Mouse (Mus musculus): ENCODE data around the gene Gm4952. TPM values are rescaled to one million over a fixed set of nuclear protein-coding genes. Genes with fewer than 3 reads are reported as not detected.

Gene Gm4952
- polyA plus RNA-seq (2015; fragmentation: Nextera tagmentation; extraction: Ambion mirVana) = 0.33 and 0.46 TPM in 2 replicates

GRCm38 (mm10) chr19:12599674-12600073 lies at the start of gene Gm4952:
Gene Gm4952 (plus strand): TSS chr19:12599974.
- Histone ChIP-seq H3K4me1 (replicated peaks; ENCODE audit: insufficient read depth, low read length) (peaks cover 6% of the 10 kb centered on the region; the same call in 1 of the 2 replicates), H3K4me3 (replicated peaks; ENCODE audit: low read depth, low read length) (no peak within 1 kb of the TSS), H3K9me3 (replicated peaks; ENCODE audit: low read length) (no peaks in the 10 kb centered on the region), H3K27me3 (ENCODE audit: insufficient read depth, low read length) (no peaks in the 10 kb centered on the region), H3K4me2 (ENCODE audit: low read length) (0 out of 2 replicates have a peak within 1 kb of the TSS, but pooled peaks have one; percentile 7), H3K36me3 (ENCODE audit: insufficient read depth, low read length) (no peaks in the 10 kb centered on the region), H3K27ac (no peak within 1 kb of the TSS), H3K9ac (ENCODE audit: low read depth, low read length) (no peak within 1 kb of the TSS)
- TF ChIP-seq CTCF (IDR thresholded peaks at IDR 0.05; ENCODE audit: low read depth) = no peak
- DNase-seq (ENCODE audit: low spot score) (no peak), ATAC-seq (replicated peaks; ENCODE audit: low FRiP score, low read depth) (no peak)
- 58% methylated on average over 1 of the region's 1 CpGs for WGBS

- Histone ChIP-seq H3K9ac (ENCODE audit: low read depth, low read length) (no peak overlapping the region), H3K4me3 (replicated peaks; ENCODE audit: low read depth, low read length) (no peak overlapping the region), H3K27ac (no peak overlapping the region), H3K27me3 (ENCODE audit: insufficient read depth, low read length) (no peaks in the 10 kb centered on the region), H3K4me1 (replicated peaks; ENCODE audit: insufficient read depth, low read length) (no peaks in the 10 kb centered on the region), H3K4me2 (ENCODE audit: low read length) (no peak overlapping the region), H3K36me3 (ENCODE audit: insufficient read depth, low read length) (no peaks in the 10 kb centered on the region), H3K9me3 (replicated peaks; ENCODE audit: low read length) (no peaks in the 10 kb centered on the region)
- ATAC-seq (replicated peaks; ENCODE audit: low FRiP score, low read depth) = peak; percentile 89
- WGBS = 40% methylated on average over 5 of the region's 5 CpGs
- peak; percentile 13 for DNase-seq (ENCODE audit: low spot score)
- no peak for TF ChIP-seq CTCF (IDR thresholded peaks at IDR 0.05; ENCODE audit: low read depth)
These were observed 49.5 kb upstream of the Gm4952 start for GRCm38 (mm10) chr19:12550005-12550942.

- H3K36me3 ChIP-seq (ENCODE audit: insufficient read depth, low read length) = no peaks in the 10 kb centered on the region
- no peak overlapping the region for H3K4me2 ChIP-seq (ENCODE audit: low read length)
- DNase-seq (ENCODE audit: low spot score) = no peak
- no peaks in the 10 kb centered on the region for H3K9me3 ChIP-seq (replicated peaks; ENCODE audit: low read length)
- H3K27ac ChIP-seq = no peak overlapping the region
- no peak overlapping the region for H3K9ac ChIP-seq (ENCODE audit: low read depth, low read length)
- H3K4me1 ChIP-seq (replicated peaks; ENCODE audit: insufficient read depth, low read length) = no peaks in the 10 kb centered on the region
- WGBS = 90% methylated on average over 2 of the region's 2 CpGs
- H3K27me3 ChIP-seq (ENCODE audit: insufficient read depth, low read length) = no peaks in the 10 kb centered on the region
- no peak overlapping the region for H3K4me3 ChIP-seq (replicated peaks; ENCODE audit: low read depth, low read length)
- no peak for ATAC-seq (replicated peaks; ENCODE audit: low FRiP score, low read depth)
- no peak for TF ChIP-seq CTCF (IDR thresholded peaks at IDR 0.05; ENCODE audit: low read depth)
These were observed 43.5 kb upstream of the Gm4952 start for GRCm38 (mm10) chr19:12556293-12556692.

GRCm38 (mm10) chr19:12558219-12558618 lies 41.6 kb upstream of the Gm4952 start:
- no peaks in the 10 kb centered on the region for H3K36me3 ChIP-seq (ENCODE audit: insufficient read depth, low read length)
- DNase-seq (ENCODE audit: low spot score) (no peak), ATAC-seq (replicated peaks; ENCODE audit: low FRiP score, low read depth) (no peak)
- no peak overlapping the region for H3K27ac ChIP-seq
- no peaks in the 10 kb centered on the region for H3K9me3 ChIP-seq (replicated peaks; ENCODE audit: low read length)
- no peak overlapping the region for H3K4me3 ChIP-seq (replicated peaks; ENCODE audit: low read depth, low read length)
- H3K9ac ChIP-seq (ENCODE audit: low read depth, low read length) = no peak overlapping the region
- no peak overlapping the region for H3K4me2 ChIP-seq (ENCODE audit: low read length)
- no peaks in the 10 kb centered on the region for H3K4me1 ChIP-seq (replicated peaks; ENCODE audit: insufficient read depth, low read length)
- WGBS = 82% methylated on average over 4 of the region's 4 CpGs
- TF ChIP-seq CTCF (IDR thresholded peaks at IDR 0.05; ENCODE audit: low read depth) = no peak
- H3K27me3 ChIP-seq (ENCODE audit: insufficient read depth, low read length) = no peaks in the 10 kb centered on the region

- Histone ChIP-seq H3K9me3 (replicated peaks; ENCODE audit: low read length) (no peaks in the 10 kb centered on the region), H3K4me3 (replicated peaks; ENCODE audit: low read depth, low read length) (no peak overlapping the region), H3K27me3 (ENCODE audit: insufficient read depth, low read length) (no peaks in the 10 kb centered on the region), H3K9ac (ENCODE audit: low read depth, low read length) (no peak overlapping the region), H3K4me1 (replicated peaks; ENCODE audit: insufficient read depth, low read length) (no peaks in the 10 kb centered on the region), H3K36me3 (ENCODE audit: insufficient read depth, low read length) (no peaks in the 10 kb centered on the region), H3K4me2 (ENCODE audit: low read length) (no peak overlapping the region), H3K27ac (no peak overlapping the region)
- ATAC-seq (replicated peaks; ENCODE audit: low FRiP score, low read depth) (no peak), DNase-seq (ENCODE audit: low spot score) (no peak)
- no peak for TF ChIP-seq CTCF (IDR thresholded peaks at IDR 0.05; ENCODE audit: low read depth)
These were observed 35.6 kb upstream of the Gm4952 start for GRCm38 (mm10) chr19:12564197-12564596.

- no peaks in the 10 kb centered on the region for H3K4me1 ChIP-seq (replicated peaks; ENCODE audit: insufficient read depth, low read length)
- no peak overlapping the region for H3K4me2 ChIP-seq (ENCODE audit: low read length)
- H3K9ac ChIP-seq (ENCODE audit: low read depth, low read length) = no peak overlapping the region
- H3K36me3 ChIP-seq (ENCODE audit: insufficient read depth, low read length) = no peaks in the 10 kb centered on the region
- DNase-seq (ENCODE audit: low spot score) (peak; percentile 19), ATAC-seq (replicated peaks; ENCODE audit: low FRiP score, low read depth) (no peak)
- H3K27me3 ChIP-seq (ENCODE audit: insufficient read depth, low read length) = no peaks in the 10 kb centered on the region
- H3K27ac ChIP-seq = no peak overlapping the region
- H3K4me3 ChIP-seq (replicated peaks; ENCODE audit: low read depth, low read length) = no peak overlapping the region
- H3K9me3 ChIP-seq (replicated peaks; ENCODE audit: low read length) = no peaks in the 10 kb centered on the region
- no peak for TF ChIP-seq CTCF (IDR thresholded peaks at IDR 0.05; ENCODE audit: low read depth)
- 49% methylated on average over 4 of the region's 4 CpGs for WGBS
These were observed 32.8 kb upstream of the Gm4952 start for GRCm38 (mm10) chr19:12567011-12567410.

Measured in kidney, postnatal 0 days (tissue).